Mouse (Mus musculus) embryonic facial prominence, embryonic 14.5 days (tissue): ENCODE results near the gene Atp8b3. TPM values are rescaled to one million over a fixed set of nuclear protein-coding genes. Genes with fewer than 3 reads are reported as not detected.

Experiments
- ATAC-seq: fragments of 200-750 bp; cut with Nextera tagmentation; 2 replicates; pipeline ENCODE4 v1.8.0; 2017; ENCODE audit warnings: low read depth, moderate number of reproducible peaks, moderate TSS enrichment
- DNase-seq: peaks from one replicate; pipeline ENCODE4 v3.0.0-alpha.2; 2015; ENCODE audit warnings: low spot score
- H3K27ac ChIP-seq: fragments of 300-500 bp; sonication (generic); replicated peaks from 2 replicates; pipeline ENCODE4 v1.5.1; 2014; ENCODE audit warnings: low read depth, mild to moderate bottlenecking, low read length, moderate library complexity
- H3K27me3 ChIP-seq: fragments of 300-500 bp; sonication (generic); replicated peaks from 2 replicates; pipeline ENCODE4 v1.6.1; 2014; ENCODE audit warnings: low read length; ENCODE audit not compliant: control insufficient read depth, insufficient read depth
- H3K36me3 ChIP-seq: fragments of 300-500 bp; sonication (generic); 2 replicates; pipeline ENCODE4 v1.6.1; 2014; ENCODE audit warnings: low read length, mixed read lengths; ENCODE audit not compliant: control insufficient read depth, insufficient read depth
- H3K4me1 ChIP-seq: fragments of 300-500 bp; sonication (generic); 2 replicates; pipeline ENCODE4 v1.6.1; 2014; ENCODE audit warnings: antibody characterized with exemption, low read length; ENCODE audit not compliant: control insufficient read depth, insufficient read depth
- H3K4me2 ChIP-seq: fragments of 300-500 bp; sonication (generic); 2 replicates; pipeline ENCODE4 v1.6.1; 2014; ENCODE audit warnings: low read depth, mild to moderate bottlenecking, low read length, moderate library complexity, mixed read lengths
- H3K4me3 ChIP-seq: fragments of 300-500 bp; sonication (generic); 2 replicates; pipeline ENCODE4 v1.5.1; 2014; ENCODE audit warnings: low read depth, mild to moderate bottlenecking, low read length
- H3K9ac ChIP-seq: fragments of 300-500 bp; sonication (generic); 2 replicates; pipeline ENCODE4 v1.6.1; 2014; ENCODE audit warnings: low read depth, mild to moderate bottlenecking, low read length, moderate library complexity, mixed read lengths
- H3K9me3 ChIP-seq: fragments of 300-500 bp; sonication (generic); 2 replicates; pipeline ENCODE4 v1.6.1; 2016; ENCODE audit warnings: low read length; ENCODE audit not compliant: control insufficient read depth
- WGBS: fragments of 180-500 bp; shearing (Covaris S2); extraction: QIAGEN DNeasy Blood & Tissue Kit; methylation state at CpG from one replicate; pipeline ENCODE4 v1.1.7; 2014; 5-methylcytosine and 5-hydroxymethylcytosine counted together
- polyA plus RNA-seq: library from polyadenylated mRNA; unstranded; fragments of >200 nt; fragmentation: Nextera tagmentation; extraction: Ambion mirVana; gene quantifications from 2 replicates; pipeline ENCODE4 v1.2.1, GENCODE M21; 2014

Gene Atp8b3
- polyA plus RNA-seq, 1 experiment from 2014 or later: 0.13 TPM

- Histone ChIP-seq H3K9ac (peak overlapping the region; percentile 76), H3K4me3 (peak overlapping the region; percentile 88), H3K9me3 (no peaks in the 10 kb centered on the region), H3K27me3 (no peaks in the 10 kb centered on the region), H3K4me1 (peaks cover 28% of the 10 kb centered on the region), H3K4me2 (peak overlapping the region; percentile 94), H3K36me3 (peaks cover 11% of the 10 kb centered on the region; the same call in 1 of the 2 replicates), H3K27ac (peak overlapping the region; percentile 91)
- DNase-seq: peak; percentile 84
- under 1% methylated on average over 26 of the region's 29 CpGs for WGBS
- peak; percentile 44 for ATAC-seq
Observed at GRCm38 (mm10) chr10:80578131-80578750, 39.3 kb upstream of the Atp8b3 start.

DNA sequence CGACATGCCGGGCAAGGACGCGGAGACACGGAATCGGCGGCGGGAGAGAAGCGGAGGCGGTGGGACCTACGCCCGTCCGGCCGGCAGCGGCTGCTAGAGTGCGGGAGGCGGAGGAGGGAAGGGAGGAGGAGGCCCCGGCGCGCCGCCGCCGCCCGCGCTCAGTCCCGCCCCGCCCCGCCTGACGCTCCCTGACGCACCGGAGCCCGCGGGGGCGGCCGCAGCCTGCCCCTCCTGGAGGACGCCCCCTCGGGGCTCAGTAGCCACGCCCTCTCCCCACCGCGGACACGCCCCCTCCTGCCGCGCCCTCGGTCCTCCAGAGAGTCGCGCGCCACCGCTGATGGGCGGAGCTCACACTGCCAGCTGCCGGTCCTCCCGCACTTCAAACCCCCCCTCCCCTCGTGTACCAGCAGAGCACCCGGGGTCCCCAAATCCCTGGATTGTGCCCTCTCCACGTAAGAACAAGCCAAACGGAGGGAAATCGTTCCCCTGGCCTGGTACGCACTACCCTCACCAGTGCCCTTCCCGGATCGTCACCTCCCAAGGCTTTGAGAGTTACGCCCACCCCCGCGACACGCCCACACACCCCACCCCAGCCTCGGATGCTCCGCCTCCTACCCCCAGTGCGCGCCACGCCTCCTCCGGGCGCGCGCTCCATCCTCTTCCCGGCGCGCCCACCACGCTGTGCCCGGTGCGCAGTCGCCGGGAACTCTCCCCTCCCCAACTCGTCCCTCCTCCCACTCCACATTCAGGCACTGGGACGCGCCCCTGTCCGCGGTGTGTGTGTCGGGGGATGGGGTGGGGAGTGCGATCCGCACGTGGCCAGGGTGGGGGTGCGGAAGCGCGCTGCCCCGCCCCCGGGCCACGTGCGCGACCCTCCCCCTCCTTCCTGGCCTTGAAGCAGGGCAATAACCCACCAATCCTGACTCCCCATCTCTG lies 38.5 kb upstream of the Atp8b3 start, which contains the start of gene Klf16:
Gene Klf16, minus strand, starts transcription at position 127 of the 936 bp plus-strand sequence.
- peaks cover 28% of the 10 kb centered on the region for H3K4me1 ChIP-seq
- peak within 1 kb of the TSS; percentile 91 for H3K27ac ChIP-seq
- H3K27me3 ChIP-seq: no peaks in the 10 kb centered on the region
- peak within 1 kb of the TSS; percentile 88 for H3K4me3 ChIP-seq
- peak; percentile 96 for DNase-seq
- 0% methylated on average over 34 of the region's 97 CpGs for WGBS
- ATAC-seq: peak; percentile 79
- peaks cover 4% of the 10 kb centered on the region; the same call in 1 of the 2 replicates for H3K36me3 ChIP-seq
- H3K4me2 ChIP-seq: peak within 1 kb of the TSS; percentile 94
- H3K9me3 ChIP-seq: no peaks in the 10 kb centered on the region
- H3K9ac ChIP-seq: peak within 1 kb of the TSS; percentile 76

GRCm38 (mm10) chr10:80576351-80577194 lies 37.6 kb upstream of the Atp8b3 start:
- Histone ChIP-seq H3K9me3 (no peaks in the 10 kb centered on the region), H3K4me1 (peaks cover 29% of the 10 kb centered on the region), H3K27me3 (no peaks in the 10 kb centered on the region), H3K36me3 (no peaks in the 10 kb centered on the region), H3K9ac (peak overlapping the region; percentile 76), H3K4me3 (peak overlapping the region; percentile 88), H3K27ac (peak overlapping the region; percentile 91), H3K4me2 (peak overlapping the region; percentile 94)
- DNase-seq (peak; percentile 61), ATAC-seq (0 out of 2 replicates have a peak, but pooled peaks have one; percentile 1)
- WGBS: 2% methylated on average over 49 of the region's 96 CpGs

GRCm38 (mm10) chr10:80575925-80576324 lies 37.0 kb upstream of the Atp8b3 start:
- Histone ChIP-seq H3K9me3 (no peaks in the 10 kb centered on the region), H3K4me3 (peak overlapping the region; percentile 88), H3K27me3 (no peaks in the 10 kb centered on the region), H3K4me2 (peak overlapping the region; percentile 94), H3K27ac (no peak overlapping the region), H3K36me3 (no peaks in the 10 kb centered on the region), H3K9ac (peak overlapping the region; percentile 76), H3K4me1 (peaks cover 36% of the 10 kb centered on the region)
- ATAC-seq (no peak), DNase-seq (no peak)
- 16% methylated on average over 17 of the region's 17 CpGs for WGBS

DNA sequence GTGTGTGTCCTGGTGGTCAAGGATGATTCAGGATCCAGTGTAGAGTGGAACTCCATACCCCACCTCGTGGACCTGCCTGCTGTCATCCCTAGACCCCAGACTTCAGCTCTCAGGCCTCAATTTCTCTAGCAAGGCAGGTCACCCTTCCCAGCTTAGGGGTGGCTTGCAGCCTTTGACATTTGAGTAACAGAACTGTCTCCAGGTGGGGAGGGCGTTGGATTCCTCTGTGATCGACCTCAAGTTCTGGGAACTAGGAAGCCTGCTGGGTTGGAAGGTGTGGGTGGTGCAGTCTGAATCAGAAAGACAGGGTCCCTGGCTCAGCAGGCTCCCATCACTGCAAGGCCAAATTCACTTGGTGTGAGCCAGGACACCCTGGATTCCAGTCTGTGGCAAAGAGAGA lies 36.0 kb upstream of the Atp8b3 start:
- H3K27ac ChIP-seq: no peak overlapping the region
- no peaks in the 10 kb centered on the region for H3K9me3 ChIP-seq
- 68% methylated on average over 3 of the region's 3 CpGs for whole genome bisulfite sequencing
- ATAC-seq (no peak), DNase-seq (no peak)
- no peaks in the 10 kb centered on the region for H3K27me3 ChIP-seq
- H3K36me3 ChIP-seq: no peaks in the 10 kb centered on the region
- no peak overlapping the region for H3K4me3 ChIP-seq
- peak overlapping the region; percentile 76; the same call in 1 of the 2 replicates for H3K9ac ChIP-seq
- H3K4me2 ChIP-seq: peak overlapping the region; percentile 94
- peaks cover 41% of the 10 kb centered on the region for H3K4me1 ChIP-seq

DNA sequence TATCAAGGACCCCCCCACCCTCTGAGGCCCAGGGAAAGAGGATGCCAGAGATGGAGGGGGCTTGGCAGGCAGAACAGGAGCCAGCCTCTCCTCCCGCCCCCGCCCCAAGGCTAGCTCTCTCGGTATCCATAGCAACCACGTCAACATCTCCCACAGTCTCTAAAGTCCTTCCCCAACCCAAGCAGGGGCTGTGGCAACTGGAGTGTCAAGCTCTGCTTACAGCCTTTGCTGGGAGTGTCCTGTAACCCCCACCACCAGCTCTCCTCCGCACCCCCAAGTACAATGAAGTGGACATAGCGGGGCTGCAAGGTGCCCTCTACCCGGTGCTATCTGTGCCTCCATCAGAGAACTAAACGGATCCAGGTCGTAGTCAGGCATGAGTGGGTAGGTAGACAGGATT lies 35.0 kb upstream of the Atp8b3 start:
- DNase-seq: no peak
- H3K27me3 ChIP-seq: no peaks in the 10 kb centered on the region
- 0 out of 2 replicates have a peak overlapping the region, but pooled peaks have one; percentile 25 for H3K9ac ChIP-seq
- peaks cover 40% of the 10 kb centered on the region for H3K4me1 ChIP-seq
- 56% methylated on average over 9 of the region's 9 CpGs for WGBS
- H3K9me3 ChIP-seq: no peaks in the 10 kb centered on the region
- H3K36me3 ChIP-seq: no peaks in the 10 kb centered on the region
- ATAC-seq: no peak
- no peak overlapping the region for H3K27ac ChIP-seq
- no peak overlapping the region; the same call in 1 of the 2 replicates for H3K4me2 ChIP-seq
- no peak overlapping the region; the same call in 1 of the 2 replicates for H3K4me3 ChIP-seq

GRCm38 (mm10) chr10:80572477-80572876 lies 33.6 kb upstream of the Atp8b3 start:
- 94% methylated on average over 2 of the region's 2 CpGs for WGBS
- DNase-seq: no peak

More at GRCm38 (mm10) chr10:80572477-80572876, 33.6 kb upstream of the Atp8b3 start:
- Histone ChIP-seq H3K4me3 (no peak overlapping the region), H3K4me2 (no peak overlapping the region), H3K4me1 (peaks cover 36% of the 10 kb centered on the region), H3K9me3 (no peaks in the 10 kb centered on the region), H3K27ac (no peak overlapping the region), H3K27me3 (no peaks in the 10 kb centered on the region), H3K36me3 (peaks cover 13% of the 10 kb centered on the region), H3K9ac (no peak overlapping the region; the same call in 1 of the 2 replicates)
- ATAC-seq: no peak
